Mouse (Mus musculus) brain, adult 2 months (tissue): Measurements from ENCODE around the gene Plin2.

Source experiments
- DNase-seq: peaks from one replicate; pipeline ENCODE4 v3.0.0; 2011; ENCODE audit warnings: low read depth, low spot score

Gene Plin2

DNA sequence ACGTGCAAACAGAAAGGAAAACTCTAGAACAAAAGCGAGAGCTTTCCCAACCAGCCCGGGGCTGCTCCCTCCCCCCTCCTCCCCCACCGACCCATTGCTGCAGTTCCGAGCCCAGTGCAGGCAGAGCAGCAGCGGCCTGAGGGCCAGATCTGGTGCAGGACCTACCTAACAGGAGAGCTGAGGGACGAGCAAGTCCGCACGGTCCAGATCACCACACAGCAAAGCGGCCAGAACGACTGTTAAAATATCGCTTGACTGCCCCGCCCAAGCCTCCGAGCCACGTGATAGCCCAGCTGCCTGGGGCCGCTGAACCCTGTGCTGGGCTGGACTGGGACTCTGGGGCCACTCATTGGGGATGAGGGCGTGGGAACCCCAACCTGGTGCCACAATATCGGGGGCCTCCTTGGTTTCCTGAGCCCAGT is at the start of gene Plin2:
Plin2 (minus strand) TSS at position 281 of the 422 bp plus-strand sequence.
- DNase-seq = peak; percentile 55

DNA sequence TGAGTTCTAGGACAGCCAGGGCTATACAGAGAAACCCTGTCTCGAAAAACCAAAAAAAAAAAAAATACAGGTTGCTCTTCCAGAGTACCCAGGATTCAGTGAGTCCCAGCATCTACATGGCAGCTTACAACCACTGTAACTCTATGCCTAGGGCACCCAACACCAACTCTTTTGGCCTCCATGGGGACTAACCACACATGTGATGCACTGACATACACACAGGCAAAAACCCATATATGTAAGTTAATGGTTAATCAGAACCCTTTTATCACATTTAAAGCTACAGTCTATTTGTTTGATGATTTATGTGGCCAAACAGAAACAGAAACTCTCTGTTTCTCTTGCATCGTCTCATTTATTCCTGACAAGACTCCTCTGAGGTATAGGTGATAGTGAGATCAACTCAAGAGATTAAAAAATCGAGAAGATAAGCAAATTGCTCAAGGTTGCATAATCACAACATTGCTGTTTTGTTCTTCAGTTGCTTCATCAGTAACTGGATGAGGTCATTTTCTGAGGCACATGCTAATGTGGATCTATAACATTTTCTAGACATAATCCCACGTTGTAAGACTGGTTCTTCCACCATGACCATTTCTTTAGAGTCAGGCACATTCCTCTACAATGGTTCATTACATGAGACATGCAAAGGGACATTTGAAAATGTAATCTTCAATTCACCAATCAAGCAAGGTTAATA is 49.2 kb upstream of the Plin2 start:
- no peak for DNase-seq

DNA sequence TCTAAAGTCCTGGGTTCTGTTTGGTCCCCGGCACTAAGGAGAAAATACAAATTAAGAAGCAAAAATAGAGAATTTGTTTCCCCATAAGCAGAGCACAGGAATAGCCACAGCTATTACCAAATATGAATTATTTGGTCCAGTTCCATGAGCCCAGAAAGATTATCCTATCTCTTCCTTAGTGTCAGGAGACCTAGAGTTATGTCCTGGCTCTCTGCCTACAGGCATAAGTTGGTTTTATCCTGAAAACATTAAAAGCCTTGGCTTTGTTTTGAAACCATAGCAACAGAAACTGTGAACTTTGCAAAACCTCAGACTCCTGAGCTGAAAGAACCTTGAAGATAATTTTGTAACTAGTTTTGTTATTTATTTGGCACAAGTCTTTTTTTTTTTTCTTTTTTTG is 47.3 kb upstream of the Plin2 start:
- DNase-seq = peak; percentile 46

DNA sequence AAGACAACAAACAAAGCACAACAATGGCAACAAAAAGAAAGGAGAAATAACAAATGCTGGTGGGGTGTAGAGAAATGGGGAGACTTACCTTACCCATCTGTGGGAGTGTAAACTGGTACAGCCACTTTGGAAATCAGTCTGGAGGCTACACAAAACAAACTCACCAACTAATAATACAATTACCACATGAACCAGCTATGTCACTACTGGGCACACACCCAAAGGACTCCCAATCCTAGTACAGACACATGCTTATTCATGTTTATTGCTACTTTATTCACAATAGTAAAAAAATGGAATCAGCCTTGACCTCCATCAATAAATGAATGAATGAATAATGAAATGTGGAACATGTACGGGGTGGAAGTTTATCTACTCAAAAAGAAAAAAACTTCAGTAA is 45.5 kb upstream of the Plin2 start:
- DNase-seq = no peak

DNA sequence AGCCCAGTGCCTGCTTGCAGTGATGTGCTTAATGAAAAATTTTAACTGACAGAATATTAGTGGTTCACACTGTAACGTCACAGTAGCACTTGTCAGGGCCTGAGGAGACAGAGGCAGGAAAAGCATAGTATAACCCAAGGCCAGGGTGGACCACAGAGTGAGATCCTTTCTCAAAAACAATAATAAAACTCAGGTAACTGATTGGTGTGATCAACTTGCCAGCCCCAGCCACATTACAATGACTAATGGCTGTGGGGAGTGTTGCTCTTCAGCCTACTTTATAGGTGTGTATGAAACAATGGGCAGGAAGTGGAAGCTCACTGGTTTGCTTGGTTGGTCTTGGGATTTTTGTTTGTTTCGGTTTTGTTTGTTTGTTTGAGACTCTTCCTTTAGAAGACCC is 43.7 kb upstream of the Plin2 start:
- DNase-seq = no peak

DNA sequence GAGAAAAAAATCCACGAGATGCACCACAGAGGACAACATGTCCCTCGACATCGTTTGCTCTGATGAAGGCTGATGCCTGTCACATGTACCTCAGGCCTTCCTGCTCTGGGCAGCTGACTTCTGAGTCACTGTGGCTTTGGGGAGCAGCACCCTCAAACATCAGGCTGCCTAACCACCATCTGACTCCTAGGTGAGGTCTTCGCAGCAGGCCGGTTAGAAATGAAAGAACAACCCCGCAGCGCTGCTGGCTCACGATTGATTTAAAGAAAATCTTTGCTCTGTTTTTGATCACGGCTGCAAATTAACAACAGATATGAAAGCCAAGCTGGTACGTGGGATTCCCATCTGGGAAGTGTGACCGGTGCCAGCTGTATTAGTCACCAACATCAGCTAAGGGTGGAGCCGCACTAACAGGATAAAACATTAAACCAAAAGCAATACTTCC is 42.9 kb upstream of the Plin2 start:
- peak; percentile 78 for DNase-seq

DNA sequence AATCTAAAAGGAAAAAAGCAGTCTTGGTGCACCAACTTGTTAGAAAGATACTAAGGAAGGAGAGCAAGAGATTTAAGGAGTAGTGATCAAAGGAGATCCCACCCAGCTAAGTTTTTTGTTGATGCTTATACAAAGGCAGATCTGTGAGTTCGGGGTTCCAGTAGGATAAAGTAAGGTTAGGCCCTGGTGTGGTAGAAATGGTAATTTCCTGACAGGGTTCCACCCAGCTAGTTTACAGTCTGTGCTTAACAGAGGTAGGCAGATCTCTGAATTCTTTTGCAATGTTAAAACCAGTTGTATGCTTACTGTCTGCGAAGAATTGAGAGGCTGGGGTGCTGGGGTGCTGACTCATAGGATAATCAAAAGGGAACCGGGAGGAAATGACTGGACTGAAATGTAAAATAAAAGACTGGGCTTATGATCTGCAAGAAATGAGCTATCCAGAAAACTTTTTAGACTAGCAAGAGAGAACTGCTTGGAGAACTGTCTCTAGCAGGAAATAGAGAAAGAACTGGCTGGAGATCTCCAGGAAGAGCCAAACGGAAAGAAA is 40.9 kb upstream of the Plin2 start:
- no peak for DNase-seq

DNA sequence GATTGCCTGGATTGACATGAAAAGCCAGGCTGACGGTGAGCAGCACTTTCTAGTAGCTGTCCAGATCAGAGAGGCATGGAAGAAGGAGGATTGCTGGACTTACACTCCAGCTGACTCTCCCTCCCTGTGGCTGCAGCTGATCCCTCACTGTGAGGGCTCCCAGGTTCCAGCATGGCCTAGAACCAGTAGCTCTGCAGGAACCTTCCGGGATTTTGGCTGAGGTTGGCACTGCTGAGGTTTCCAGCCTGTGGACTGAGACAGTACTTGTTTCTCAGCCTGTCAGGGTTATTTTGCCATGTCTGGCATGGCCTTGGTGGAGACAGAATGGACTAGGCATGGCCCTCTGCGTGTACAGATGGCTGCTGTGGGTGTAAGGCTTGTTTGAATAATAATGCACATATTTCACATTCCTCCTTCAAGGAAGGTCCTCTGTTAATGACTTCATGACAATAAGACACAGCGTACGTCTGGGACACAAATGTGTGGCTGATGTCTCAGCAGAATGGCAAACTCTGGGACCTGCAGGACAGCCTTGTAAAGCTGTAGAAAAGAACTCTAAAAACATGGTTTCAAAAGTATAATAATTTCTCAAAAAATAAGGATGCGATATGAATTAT is 40.3 kb upstream of the Plin2 start:
- peak; percentile 84 for DNase-seq

DNA sequence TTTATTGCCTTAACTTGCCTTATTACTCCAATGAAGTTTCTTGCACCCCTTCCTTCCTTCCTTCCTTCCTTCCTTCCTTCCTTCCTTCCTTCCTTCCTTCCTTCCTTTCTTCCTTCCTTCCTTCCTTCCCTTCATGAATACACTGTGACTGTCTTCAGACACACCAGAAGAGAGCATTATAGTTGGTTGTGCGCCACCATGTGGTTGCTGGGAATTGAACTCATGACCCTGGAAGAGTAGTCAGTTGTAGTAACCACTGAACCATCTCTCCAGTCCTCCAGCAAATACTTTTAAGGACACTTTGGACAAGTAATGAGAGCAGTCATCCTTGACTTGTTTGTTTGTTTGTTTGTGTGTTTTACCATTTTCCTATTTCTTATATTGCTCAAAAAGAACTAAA is 38.9 kb upstream of the Plin2 start:
- DNase-seq = no peak

DNA sequence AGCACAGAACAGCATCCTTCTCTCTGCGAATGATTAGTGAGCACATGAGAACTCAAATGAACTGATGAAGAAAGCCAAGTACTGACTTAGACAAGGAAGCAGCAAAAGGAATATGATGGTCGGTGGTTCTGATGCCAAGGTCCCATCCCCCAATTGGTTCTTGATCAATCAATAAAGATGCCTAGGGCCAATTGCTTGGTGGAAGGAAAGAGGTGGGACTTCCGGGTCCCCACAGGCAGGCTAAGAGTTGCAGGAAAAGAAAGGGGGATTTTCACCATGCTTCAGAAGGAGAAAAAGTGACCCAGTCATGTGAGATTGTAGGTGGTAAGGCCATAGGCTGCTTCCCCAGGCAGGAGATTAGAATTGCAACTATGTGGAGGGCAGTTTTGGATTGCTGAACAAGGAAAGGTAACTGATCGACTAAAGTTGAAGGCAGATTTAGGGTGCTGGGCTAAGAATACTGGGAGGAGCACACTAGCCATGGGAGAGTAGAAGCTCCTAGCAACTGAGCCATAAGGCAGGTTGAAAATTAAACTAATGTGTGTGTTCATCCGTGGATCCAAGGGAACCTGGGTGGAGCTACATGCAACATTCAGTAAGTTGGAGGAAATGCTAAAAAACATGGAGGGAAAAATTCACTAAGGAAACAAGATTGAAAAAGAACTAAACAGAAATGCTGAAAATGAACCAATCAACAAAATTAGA is 29.5 kb upstream of the Plin2 start:
- no peak for DNase-seq

DNA sequence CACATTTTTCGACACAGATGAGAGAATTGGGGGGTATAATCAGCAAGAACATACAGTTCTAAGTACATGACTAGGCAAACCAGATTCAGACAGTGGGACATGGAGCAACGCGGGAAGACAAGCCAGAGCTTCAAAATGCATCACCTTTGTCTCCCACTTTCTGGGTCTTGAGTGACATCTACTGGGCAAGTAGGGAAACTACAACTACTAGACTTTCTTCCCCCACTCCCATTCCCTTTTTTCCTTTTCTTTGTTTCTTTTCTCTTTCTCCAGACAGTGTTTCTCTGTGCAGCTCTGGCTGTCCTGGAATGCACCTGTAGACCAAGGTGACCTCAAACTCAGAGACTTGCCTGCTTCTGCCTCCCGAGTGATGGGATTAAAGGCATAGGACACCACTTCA is 27.0 kb upstream of the Plin2 start:
- DNase-seq = peak; percentile 80

DNA sequence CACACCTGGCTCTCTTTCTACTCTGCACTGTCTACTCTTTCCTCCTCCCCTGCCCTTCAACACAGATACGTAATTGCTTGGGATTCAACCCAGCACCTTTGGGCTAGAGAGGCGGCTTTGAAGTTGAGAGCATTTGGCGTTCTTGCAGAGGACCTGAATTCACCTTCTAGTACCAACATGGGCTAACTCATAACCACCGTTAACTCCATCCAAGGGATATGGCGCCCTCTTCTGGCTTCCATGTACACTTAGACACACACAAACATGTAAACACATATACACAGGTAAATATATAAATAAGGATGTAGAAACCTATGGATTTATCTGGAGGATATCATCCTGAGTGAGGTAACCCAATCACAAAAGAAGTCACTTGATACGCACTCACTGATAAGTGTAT is 25.2 kb upstream of the Plin2 start:
- peak; percentile 58 for DNase-seq

DNA sequence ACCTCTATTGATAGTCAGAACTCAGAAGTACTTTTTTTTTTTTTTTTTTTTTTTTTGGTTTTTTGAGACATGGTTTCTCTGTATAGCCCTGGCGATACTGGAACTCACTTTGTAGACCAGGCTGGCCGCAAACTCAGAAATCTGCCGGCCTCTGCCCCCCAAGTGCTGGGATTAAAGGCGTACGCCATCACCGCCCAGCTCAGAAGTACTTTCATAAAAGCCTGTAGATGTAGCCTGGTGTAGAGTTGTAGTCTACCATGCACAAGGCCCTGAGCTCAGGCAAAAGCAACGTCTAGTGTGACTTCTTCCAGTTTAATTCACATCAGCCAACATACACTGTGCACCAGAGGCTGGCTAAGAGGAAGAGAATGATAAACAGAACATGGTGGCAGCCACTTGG is 23.1 kb upstream of the Plin2 start:
- no peak for DNase-seq

DNA sequence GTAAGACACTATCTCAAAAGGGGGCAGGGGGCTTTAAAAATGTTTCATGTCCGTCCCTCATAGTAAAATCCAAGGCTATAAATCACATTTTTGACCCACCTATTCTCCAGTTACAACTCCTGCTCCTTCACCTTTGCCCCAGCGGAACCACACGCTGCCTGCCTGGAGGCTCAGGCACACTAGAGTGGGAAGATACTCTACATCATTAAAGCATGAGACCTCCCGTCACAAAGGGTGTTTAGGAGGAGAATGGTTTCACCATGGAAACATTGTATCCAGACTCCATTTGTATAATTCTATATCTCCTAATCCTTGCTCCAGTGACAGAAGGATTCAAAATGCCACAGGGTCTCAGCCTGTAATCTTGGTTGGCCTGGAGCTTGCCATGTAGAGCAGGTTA is 21.4 kb upstream of the Plin2 start:
- DNase-seq = no peak

DNA sequence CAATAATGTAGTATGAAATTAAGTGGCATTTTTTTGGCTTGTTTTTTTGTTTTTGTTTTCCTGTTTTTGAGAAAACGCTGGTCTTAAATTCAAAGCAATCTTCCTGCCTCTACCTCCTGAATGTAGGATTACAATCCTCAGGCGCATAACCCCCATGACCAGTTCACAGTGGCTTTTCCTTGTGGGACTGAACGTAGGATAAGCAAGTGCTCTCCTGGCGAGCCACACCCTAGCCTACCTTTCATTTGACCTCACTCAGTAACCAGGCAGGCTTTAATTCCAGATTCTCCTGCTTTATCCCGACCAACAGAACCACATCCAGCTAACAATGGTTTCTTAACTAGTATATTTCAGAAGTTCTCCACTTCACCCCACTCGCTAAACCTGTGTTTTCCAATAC is 20.9 kb upstream of the Plin2 start:
- no peak for DNase-seq

DNA sequence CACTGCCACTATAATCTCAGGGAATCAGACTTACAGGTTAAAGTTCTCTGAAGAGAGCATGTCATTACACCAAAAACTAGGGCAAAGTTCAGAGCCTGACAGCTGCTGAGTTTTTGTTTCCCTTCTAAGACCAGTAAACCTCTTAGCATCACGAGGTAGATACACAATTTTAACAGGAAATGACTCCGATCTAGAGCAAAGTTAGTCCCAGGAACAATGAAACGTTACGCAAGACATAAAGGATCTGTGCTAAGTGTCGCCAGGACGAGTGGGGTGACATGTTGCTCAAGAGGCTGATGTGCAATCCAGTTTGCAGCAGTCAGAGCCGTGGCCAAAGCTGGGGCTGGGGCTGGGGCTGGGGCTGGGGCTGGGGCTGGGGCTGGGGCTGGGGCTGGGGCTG is 20.3 kb upstream of the Plin2 start:
- no peak for DNase-seq

DNA sequence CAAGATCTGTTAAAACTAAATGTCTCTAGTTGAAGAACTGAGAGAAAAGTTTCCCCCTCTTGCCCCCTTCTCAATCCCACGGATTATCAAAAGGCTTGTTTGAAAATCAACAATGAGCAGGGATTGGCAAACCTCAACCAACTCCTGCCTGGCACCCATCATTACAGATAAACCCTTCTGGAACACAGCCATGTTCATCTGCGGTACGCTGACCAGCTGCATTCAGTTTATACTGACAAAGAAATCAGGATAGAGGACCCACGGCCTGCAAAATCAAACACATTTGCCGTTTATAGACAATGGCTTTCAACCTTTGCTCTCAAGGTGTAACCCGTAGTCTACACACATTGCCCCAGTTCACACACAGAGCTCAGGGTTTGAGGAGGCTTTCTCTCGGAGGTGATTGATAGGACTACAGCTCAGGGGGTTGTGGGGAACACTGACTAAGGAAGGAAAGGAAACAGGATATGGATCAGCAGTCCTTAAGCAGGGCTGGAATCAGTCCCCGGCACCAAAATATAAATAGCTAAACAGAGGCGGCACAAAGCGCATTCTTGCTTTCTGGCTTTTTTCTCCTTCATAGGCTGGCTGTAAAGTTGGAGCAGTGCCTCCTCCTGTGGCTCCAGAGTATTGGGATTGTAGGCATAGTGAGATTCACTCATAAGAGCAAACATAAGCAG is 19.3 kb upstream of the Plin2 start:
- DNase-seq = no peak

DNA sequence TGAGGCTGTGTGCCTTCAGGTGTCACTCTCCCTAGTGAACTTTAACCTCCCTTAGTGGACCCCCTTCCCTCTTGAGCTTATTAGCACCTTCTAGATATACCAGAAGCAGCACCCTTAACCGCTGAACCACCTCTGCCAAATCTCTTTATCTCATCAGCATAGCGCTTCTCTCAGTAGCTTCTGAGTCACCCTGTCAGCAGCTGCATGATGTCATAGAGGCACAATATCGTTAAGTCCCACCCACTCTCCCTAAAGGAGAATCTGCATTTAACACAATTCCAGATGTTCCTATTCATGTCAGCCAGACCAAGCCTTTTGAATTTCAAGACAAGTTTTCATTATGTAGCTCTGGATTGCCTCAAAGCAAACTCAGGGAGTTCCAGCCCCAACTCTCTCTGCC is 16.7 kb upstream of the Plin2 start:
- DNase-seq = no peak

DNA sequence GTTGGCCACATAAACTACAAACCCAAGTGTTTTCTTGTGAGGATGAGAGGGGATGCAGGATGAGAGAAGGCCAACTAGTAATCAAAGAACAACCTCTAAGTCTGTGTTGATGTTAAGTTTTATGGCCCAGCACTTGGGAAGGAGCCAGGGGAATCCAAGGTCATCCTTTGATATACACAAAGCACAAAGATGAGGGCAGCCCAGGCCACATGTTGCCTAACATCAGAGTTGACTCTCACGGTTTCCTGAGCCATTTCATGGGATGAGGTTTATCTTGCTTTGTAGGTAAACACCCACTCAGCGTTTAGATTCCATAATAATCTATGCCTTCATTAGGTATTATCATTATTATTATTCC is 16.1 kb upstream of the Plin2 start:
- no peak for DNase-seq

DNA sequence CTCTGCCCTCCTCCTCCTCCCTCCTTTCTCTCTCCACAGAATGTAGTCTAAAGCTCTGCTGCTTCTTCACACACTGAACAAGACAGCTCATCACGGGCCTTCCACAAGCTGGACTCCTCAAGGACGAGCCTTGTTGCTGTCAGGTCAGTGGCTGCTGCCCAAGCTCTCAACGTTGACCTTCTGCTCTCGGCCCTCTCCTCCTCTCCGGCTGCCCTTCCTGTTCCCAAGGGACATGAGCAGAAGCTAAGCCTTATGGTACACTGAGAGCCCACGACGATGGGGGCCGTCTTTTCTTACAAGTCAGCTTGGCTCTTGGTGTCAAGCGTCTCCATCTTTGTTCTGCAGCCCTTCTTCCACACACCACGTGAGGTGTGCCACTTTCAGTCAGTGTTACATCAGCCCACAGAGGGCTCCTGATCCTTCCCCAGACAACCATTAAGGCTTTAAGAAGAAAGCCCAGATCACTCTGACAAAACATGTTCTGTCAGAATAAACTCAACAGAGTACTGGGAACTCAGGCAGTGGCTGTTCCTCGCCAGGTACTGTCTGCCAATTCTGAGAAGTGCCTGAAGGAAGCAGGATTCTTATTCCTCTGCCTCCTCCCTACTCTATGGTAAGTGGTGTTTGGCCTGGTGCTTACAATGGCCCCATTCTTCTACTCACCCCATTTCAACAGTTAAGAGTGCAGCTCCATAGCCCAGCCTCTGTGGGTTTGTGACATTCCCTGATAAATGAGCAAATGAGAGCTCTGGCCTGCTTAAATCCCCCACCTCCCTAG is 15.6 kb upstream of the Plin2 start:
- DNase-seq = no peak

DNA sequence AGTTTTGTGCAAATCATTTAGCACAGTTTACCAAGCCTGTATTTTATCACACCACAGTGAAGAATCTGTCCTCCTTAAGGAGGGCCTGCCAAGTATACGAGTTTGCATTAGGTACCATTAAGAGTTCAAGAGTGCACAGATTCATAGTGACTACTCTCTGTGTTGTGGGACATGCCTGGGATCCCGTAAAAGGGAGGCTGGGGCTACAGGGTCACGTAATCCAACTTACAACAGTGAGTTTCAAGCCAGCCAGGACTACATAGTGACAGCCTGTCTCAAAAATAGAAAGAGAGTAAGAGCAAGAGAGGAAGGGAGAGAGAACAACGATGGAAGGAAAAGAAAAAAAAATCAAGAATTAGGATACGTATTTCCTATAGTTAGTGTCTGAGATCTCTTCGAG is 14.9 kb upstream of the Plin2 start:
- no peak for DNase-seq
